Mouse (Mus musculus): ENCODE data around the gene Pdgfb. TPM values are rescaled to one million over a fixed set of nuclear protein-coding genes. Genes with fewer than 3 reads are reported as not detected.

Pdgfb gene
- polyA plus RNA-seq, 1 experiment from 2014 or later = 2.2 TPM

- no peak for ATAC-seq
- no peak overlapping the region for H3K4me3 ChIP-seq
- no peaks in the 10 kb centered on the region for H3K36me3 ChIP-seq
- H3K9ac ChIP-seq = no peak overlapping the region
- H3K27me3 ChIP-seq (replicated peaks) = peaks cover 3% of the 10 kb centered on the region; the same call in 1 of the 2 replicates
- H3K27ac ChIP-seq = no peak overlapping the region
- no peaks in the 10 kb centered on the region for H3K9me3 ChIP-seq (replicated peaks)
- WGBS (ENCODE audit: insufficient replicate concordance) = 60% methylated on average over 4 of the region's 4 CpGs
- no peaks in the 10 kb centered on the region for H3K4me1 ChIP-seq
- H3K4me2 ChIP-seq = no peak overlapping the region
Observed at GRCm38 (mm10) chr15:80031133-80031532, 16.4 kb upstream of the Pdgfb start.

- no peak for ATAC-seq
- H3K9me3 ChIP-seq (replicated peaks) = no peaks in the 10 kb centered on the region
- no peak overlapping the region for H3K4me3 ChIP-seq
- no peak overlapping the region for H3K9ac ChIP-seq
- no peaks in the 10 kb centered on the region for H3K4me1 ChIP-seq
- WGBS (ENCODE audit: insufficient replicate concordance) = 61% methylated on average over 10 of the region's 10 CpGs
- H3K4me2 ChIP-seq = no peak overlapping the region
- no peaks in the 10 kb centered on the region for H3K36me3 ChIP-seq
- peaks cover 3% of the 10 kb centered on the region; the same call in 1 of the 2 replicates for H3K27me3 ChIP-seq (replicated peaks)
- no peak overlapping the region for H3K27ac ChIP-seq
Observed at GRCm38 (mm10) chr15:80030399-80030798, 15.6 kb upstream of the Pdgfb start.

- Histone ChIP-seq H3K4me2 (no peak overlapping the region), H3K9me3 (replicated peaks) (no peaks in the 10 kb centered on the region)
Observed at GRCm38 (mm10) chr15:80028862-80029261, 14.1 kb upstream of the Pdgfb start.

GRCm38 (mm10) chr15:80026689-80027353, 12.0 kb upstream of the Pdgfb start:
- WGBS (ENCODE audit: insufficient replicate concordance) = 63% methylated on average over 14 of the region's 14 CpGs
- H3K36me3 ChIP-seq = no peaks in the 10 kb centered on the region
- H3K4me3 ChIP-seq = no peak overlapping the region
- ATAC-seq = no peak
- no peaks in the 10 kb centered on the region for H3K9me3 ChIP-seq (replicated peaks)
- H3K9ac ChIP-seq = no peak overlapping the region
- no peak overlapping the region for H3K27ac ChIP-seq
- no peak overlapping the region for H3K4me2 ChIP-seq
- peaks cover 3% of the 10 kb centered on the region; the same call in 1 of the 2 replicates for H3K27me3 ChIP-seq (replicated peaks)
- peaks cover 7% of the 10 kb centered on the region; the same call in 1 of the 2 replicates for H3K4me1 ChIP-seq

More at GRCm38 (mm10) chr15:80028862-80029261, 14.1 kb upstream of the Pdgfb start:
- H3K4me3 ChIP-seq = no peak overlapping the region
- H3K36me3 ChIP-seq = no peaks in the 10 kb centered on the region
- WGBS (ENCODE audit: insufficient replicate concordance) = 43% methylated on average over 5 of the region's 5 CpGs
- H3K4me1 ChIP-seq = peaks cover 7% of the 10 kb centered on the region; the same call in 1 of the 2 replicates
- H3K9ac ChIP-seq = no peak overlapping the region
- no peak for ATAC-seq
- no peak overlapping the region for H3K27ac ChIP-seq
- H3K27me3 ChIP-seq (replicated peaks) = peaks cover 3% of the 10 kb centered on the region; the same call in 1 of the 2 replicates

- H3K36me3 ChIP-seq = no peaks in the 10 kb centered on the region
- no peak overlapping the region for H3K9ac ChIP-seq
- H3K4me1 ChIP-seq = peaks cover 7% of the 10 kb centered on the region; the same call in 1 of the 2 replicates
- ATAC-seq = no peak
- H3K27ac ChIP-seq = no peak overlapping the region
- no peak overlapping the region for H3K4me2 ChIP-seq
- WGBS (ENCODE audit: insufficient replicate concordance) = 69% methylated on average over 5 of the region's 5 CpGs
- peaks cover 4% of the 10 kb centered on the region; the same call in 1 of the 2 replicates for H3K27me3 ChIP-seq (replicated peaks)
- H3K4me3 ChIP-seq = no peak overlapping the region
- H3K9me3 ChIP-seq (replicated peaks) = no peaks in the 10 kb centered on the region
Observed at GRCm38 (mm10) chr15:80026061-80026460, 11.3 kb upstream of the Pdgfb start.

- H3K27me3 ChIP-seq (replicated peaks) = peaks cover 8% of the 10 kb centered on the region; the same call in 1 of the 2 replicates
- peaks cover 7% of the 10 kb centered on the region; the same call in 1 of the 2 replicates for H3K4me1 ChIP-seq
- no peak overlapping the region for H3K4me3 ChIP-seq
- H3K27ac ChIP-seq = no peak overlapping the region
- 0 out of 2 replicates have a peak, but pooled peaks have one; percentile 4 for ATAC-seq
- WGBS (ENCODE audit: insufficient replicate concordance) = 50% methylated on average over 7 of the region's 7 CpGs
- no peaks in the 10 kb centered on the region for H3K9me3 ChIP-seq (replicated peaks)
- H3K4me2 ChIP-seq = no peak overlapping the region
- H3K36me3 ChIP-seq = no peaks in the 10 kb centered on the region
- no peak overlapping the region for H3K9ac ChIP-seq
Observed at GRCm38 (mm10) chr15:80025615-80026014, 10.8 kb upstream of the Pdgfb start.

DNA sequence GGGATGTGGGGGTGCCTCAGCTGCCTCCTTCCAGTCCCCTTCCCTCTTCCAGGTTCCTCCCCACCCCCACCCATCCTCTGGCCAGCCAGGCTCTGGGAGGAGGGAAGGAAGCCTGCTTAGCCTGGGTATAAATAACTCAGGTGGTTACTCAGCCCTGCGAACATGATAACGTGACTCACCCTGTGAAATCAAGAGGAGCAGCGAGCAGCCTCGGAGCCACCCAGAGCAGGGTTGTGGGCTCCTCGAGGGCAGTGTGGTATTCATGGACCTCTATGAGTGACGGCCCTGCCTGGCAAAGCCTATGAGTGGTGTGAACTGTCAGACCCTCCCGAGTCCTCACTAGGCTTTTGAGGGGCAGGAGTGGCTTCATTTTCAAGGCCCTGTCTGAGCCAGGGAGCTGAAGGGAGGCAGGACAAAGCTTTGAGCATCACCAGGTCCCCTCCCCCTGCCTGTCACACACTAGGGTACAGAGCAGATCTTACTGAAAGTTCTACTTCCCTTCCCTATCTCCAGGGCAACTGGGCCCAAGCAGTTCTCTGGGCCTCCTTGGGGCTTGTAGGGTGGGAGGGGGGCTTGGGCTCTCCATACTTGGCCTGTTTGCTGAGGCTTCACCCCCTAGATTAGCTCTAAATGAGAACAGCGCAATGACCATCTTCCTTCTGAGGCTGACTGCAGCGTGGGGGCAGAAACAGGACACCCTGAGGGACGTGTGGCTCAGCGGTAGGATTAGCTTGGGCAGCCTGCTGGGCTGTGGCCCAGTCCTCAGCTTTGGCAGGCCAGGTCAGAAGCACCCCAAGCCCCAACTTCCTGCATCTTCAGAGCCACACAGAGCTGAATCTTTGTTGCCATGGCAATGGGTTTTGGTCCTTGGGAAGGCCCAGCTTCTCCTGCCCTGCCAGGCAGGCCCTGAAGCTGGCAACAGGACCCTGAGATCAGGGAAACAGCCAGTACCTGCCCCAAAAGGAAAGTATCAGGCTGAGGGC, 9.8 kb upstream of the Pdgfb start:
- Histone ChIP-seq H3K4me3 (no peak overlapping the region), H3K9me3 (replicated peaks) (no peaks in the 10 kb centered on the region), H3K9ac (no peak overlapping the region), H3K4me1 (peaks cover 7% of the 10 kb centered on the region; the same call in 1 of the 2 replicates), H3K27ac (no peak overlapping the region), H3K4me2 (no peak overlapping the region), H3K36me3 (no peaks in the 10 kb centered on the region), H3K27me3 (replicated peaks) (peaks cover 18% of the 10 kb centered on the region; the same call in 1 of the 2 replicates)
- 28% methylated on average over 11 of the region's 11 CpGs for WGBS (ENCODE audit: insufficient replicate concordance)
- ATAC-seq = 0 out of 2 replicates have a peak, but pooled peaks have one; percentile 13

DNA sequence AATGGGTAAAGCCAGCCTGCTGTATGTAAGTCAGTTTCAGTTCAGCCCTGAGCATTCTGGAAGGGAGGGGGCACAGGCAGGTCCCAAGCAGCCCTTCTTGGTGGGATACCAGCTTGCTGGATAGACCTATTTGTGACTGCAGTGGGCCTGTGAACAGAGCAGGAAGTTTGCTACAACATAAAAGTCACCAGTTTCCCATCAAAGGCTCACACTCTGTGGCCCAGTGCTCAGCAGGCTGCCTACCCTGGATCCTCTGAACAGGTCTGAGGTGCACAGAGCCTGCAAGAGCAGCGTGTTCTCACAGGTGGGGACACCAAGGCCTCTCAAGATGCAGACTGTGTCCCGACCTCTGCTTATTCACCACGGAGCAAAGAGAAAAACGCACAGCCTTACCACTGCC, 5.7 kb upstream of the Pdgfb start:
- Histone ChIP-seq H3K4me3 (no peak overlapping the region), H3K4me2 (no peak overlapping the region), H3K36me3 (no peaks in the 10 kb centered on the region), H3K4me1 (peaks cover 16% of the 10 kb centered on the region), H3K27ac (no peak overlapping the region), H3K9me3 (replicated peaks) (no peaks in the 10 kb centered on the region), H3K27me3 (replicated peaks) (peaks cover 34% of the 10 kb centered on the region), H3K9ac (no peak overlapping the region)
- no peak for ATAC-seq
- 69% methylated on average over 4 of the region's 4 CpGs for WGBS (ENCODE audit: insufficient replicate concordance)

DNA sequence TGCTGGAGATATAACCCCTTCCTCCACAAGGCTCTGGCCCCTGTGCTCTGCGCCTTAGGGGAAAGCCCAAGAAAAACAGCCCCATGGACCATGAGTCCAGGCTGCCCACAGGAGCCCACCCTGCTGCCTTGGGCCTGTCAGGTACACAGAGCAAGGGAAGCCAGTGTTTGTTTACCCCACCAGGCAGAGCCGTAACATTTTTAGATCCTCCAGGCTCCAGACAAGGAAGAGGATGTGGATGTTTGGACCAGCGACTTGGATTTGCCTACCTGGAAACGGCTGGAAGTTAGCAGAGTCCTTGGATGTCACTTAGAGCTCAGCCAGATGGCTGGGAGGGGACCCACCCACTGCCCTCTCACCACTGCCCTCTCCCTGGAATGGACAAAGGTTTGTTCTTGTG, 4.8 kb upstream of the Pdgfb start:
- no peak for ATAC-seq
- Histone ChIP-seq H3K27ac (no peak overlapping the region), H3K36me3 (no peaks in the 10 kb centered on the region), H3K4me2 (no peak overlapping the region), H3K4me3 (no peak overlapping the region), H3K27me3 (replicated peaks) (peaks cover 43% of the 10 kb centered on the region), H3K9ac (no peak overlapping the region), H3K4me1 (peaks cover 22% of the 10 kb centered on the region), H3K9me3 (replicated peaks) (no peaks in the 10 kb centered on the region)
- 50% methylated on average over 4 of the region's 4 CpGs for WGBS (ENCODE audit: insufficient replicate concordance)

DNA sequence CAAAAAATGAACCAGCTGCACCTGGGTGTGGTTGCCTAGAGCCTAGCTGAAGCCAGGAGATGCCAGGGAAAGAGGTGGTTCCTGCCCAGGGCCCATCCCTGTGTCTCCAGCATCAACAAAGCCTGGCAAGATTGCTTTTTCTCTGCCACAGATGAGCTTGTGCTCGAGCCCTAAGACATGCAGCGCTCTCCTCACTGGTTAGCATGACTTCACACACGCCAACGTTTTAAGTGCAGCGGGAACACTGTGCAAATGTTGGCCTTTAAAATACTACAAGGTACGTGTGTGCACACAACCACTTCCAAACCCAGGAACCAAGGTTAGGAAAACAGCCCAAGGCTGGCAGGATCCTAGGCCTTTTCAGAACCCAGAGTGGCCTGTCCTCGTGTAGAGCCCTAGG, 4.4 kb upstream of the Pdgfb start:
- no peaks in the 10 kb centered on the region for H3K36me3 ChIP-seq
- no peak overlapping the region for H3K4me2 ChIP-seq
- no peak overlapping the region for H3K27ac ChIP-seq
- no peak overlapping the region for H3K4me3 ChIP-seq
- H3K9ac ChIP-seq = no peak overlapping the region
- no peaks in the 10 kb centered on the region for H3K9me3 ChIP-seq (replicated peaks)
- H3K27me3 ChIP-seq (replicated peaks) = peaks cover 47% of the 10 kb centered on the region
- WGBS (ENCODE audit: insufficient replicate concordance) = 66% methylated on average over 7 of the region's 7 CpGs
- no peak for ATAC-seq
- H3K4me1 ChIP-seq = peaks cover 18% of the 10 kb centered on the region

DNA sequence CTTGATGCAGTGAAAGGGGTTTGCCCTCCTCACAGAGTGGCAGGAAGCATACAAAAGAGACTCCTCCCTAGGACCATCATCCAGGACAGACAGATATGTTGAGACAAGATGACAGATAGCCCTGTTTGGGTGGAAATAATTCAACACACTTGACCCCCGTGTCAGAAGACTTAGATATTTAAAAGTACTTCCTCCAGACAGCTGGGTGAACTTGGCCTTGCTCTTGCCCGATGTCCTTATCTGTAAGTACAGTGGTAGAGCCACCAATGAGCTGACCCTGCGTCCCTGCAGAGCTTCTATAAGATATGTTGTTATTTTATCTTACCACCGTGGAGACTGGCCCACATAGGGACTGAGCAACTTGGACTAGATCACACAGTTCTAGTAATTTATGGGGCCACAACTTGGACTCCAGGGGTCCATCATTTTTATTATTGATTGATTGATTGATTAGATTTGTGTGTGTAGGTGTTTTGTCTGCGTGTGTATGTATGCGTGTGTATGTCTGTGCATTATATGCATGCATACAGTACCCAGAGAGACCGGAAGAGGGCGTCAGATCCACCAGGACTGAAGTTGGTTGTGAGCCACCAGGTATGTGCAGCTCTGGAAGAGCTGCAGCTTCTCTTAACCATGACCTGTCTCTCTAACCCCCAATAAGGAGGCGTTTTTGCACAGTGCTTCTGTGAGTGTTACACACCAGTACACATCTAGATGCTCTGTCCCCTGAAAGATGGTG, 2.0 kb upstream of the Pdgfb start:
- Histone ChIP-seq H3K4me1 (peaks cover 35% of the 10 kb centered on the region), H3K9me3 (replicated peaks) (no peaks in the 10 kb centered on the region), H3K4me3 (no peak overlapping the region), H3K9ac (no peak overlapping the region), H3K27ac (no peak overlapping the region), H3K27me3 (replicated peaks) (peaks cover 72% of the 10 kb centered on the region), H3K36me3 (no peaks in the 10 kb centered on the region), H3K4me2 (no peak overlapping the region)
- no peak for ATAC-seq
- WGBS (ENCODE audit: insufficient replicate concordance) = 51% methylated on average over 9 of the region's 9 CpGs

All from liver, embryonic 12.5 days (tissue).